Mouse (Mus musculus) stomach, postnatal 0 days (tissue): Measurements from ENCODE around the gene Vash2. TPM values are rescaled to one million over a fixed set of nuclear protein-coding genes. Genes with fewer than 3 reads are reported as not detected.
"Not testable (repeated sequence)": the region's sequence is repeated elsewhere in the genome, so short reads cannot be mapped to it uniquely, and the experiment has no call there.

ENCODE experiments used
- ATAC-seq: fragments of 200-750 bp; cut with Nextera tagmentation; 2 replicates; pipeline ENCODE4 v1.8.0; 2017; ENCODE audit not compliant: low FRiP score, low TSS enrichment
- DNase-seq: peaks from one replicate; pipeline ENCODE4 v3.0.0-alpha.2; 2016; ENCODE audit warnings: low spot score
- H3K27ac ChIP-seq: fragments of 300-500 bp; sonication (generic); replicated peaks from 2 replicates; pipeline ENCODE4 v1.5.1; 2014; ENCODE audit warnings: mild to moderate bottlenecking, control low read depth
- H3K27me3 ChIP-seq: fragments of 300-500 bp; sonication (generic); 2 replicates; pipeline ENCODE4 v1.6.1; 2014; ENCODE audit warnings: low read length; ENCODE audit not compliant: control insufficient read depth, insufficient read depth
- H3K36me3 ChIP-seq: fragments of 300-500 bp; sonication (generic); 2 replicates; pipeline ENCODE4 v1.6.1; 2014; ENCODE audit warnings: low read length, mixed read lengths; ENCODE audit not compliant: control insufficient read depth, insufficient read depth
- H3K4me1 ChIP-seq: fragments of 300-500 bp; sonication (generic); replicated peaks from 2 replicates; pipeline ENCODE4 v1.6.1; 2014; ENCODE audit warnings: antibody characterized with exemption; ENCODE audit not compliant: control insufficient read depth, insufficient read depth
- H3K4me2 ChIP-seq: fragments of 300-500 bp; sonication (generic); replicated peaks from 2 replicates; pipeline ENCODE4 v1.6.1; 2014; ENCODE audit warnings: low read depth, mild to moderate bottlenecking, control low read depth, moderate library complexity
- H3K4me3 ChIP-seq: fragments of 300-500 bp; sonication (generic); 2 replicates; pipeline ENCODE4 v1.5.1; 2014; ENCODE audit warnings: low read depth, low read length, control low read depth
- H3K9ac ChIP-seq: fragments of 300-500 bp; sonication (generic); 2 replicates; pipeline ENCODE4 v1.6.1; 2014; ENCODE audit warnings: mild to moderate bottlenecking, low read length, control low read depth, mixed read lengths
- H3K9me3 ChIP-seq: fragments of 300-500 bp; sonication (generic); 2 replicates; pipeline ENCODE4 v1.6.1; 2016; ENCODE audit warnings: low read length; ENCODE audit not compliant: control insufficient read depth
- CTCF ChIP-seq: IDR thresholded peaks from 2 replicates; pipeline ENCODE4 v1.5.1; 2016; ENCODE audit warnings: antibody characterized with exemption, low read depth, mild to moderate bottlenecking, moderate library complexity
- EP300 ChIP-seq: optimal IDR thresholded peaks from 2 replicates; pipeline ENCODE3; 2016; ENCODE audit warnings: antibody characterized with exemption
- WGBS: fragments of 180-500 bp; shearing (Covaris S2); extraction: QIAGEN DNeasy Blood & Tissue Kit; methylation state at CpG from one replicate; pipeline ENCODE4 v1.1.7; 2014; 5-methylcytosine and 5-hydroxymethylcytosine counted together
- polyA plus RNA-seq: library from polyadenylated mRNA; unstranded; fragments of >200 nt; fragmentation: Nextera tagmentation; extraction: Ambion mirVana; gene quantifications from 2 replicates; pipeline ENCODE4 v1.2.1, GENCODE M21; 2015

Vash2 gene
- polyA plus RNA-seq, 1 experiment from 2014 or later: 3.8 TPM

GRCm38 (mm10) chr1:190927751-190928369 is 51.2 kb downstream of the Vash2 start:
- peak overlapping the region; percentile 67 for H3K4me2 ChIP-seq
- peak overlapping the region; percentile 82 for H3K9ac ChIP-seq
- DNase-seq (no peak), ATAC-seq (peak; percentile 26)
- no peaks in the 10 kb centered on the region for H3K4me1 ChIP-seq
- no peak for TF ChIP-seq EP300
- no peak for TF ChIP-seq CTCF
- H3K27me3 ChIP-seq: no peaks in the 10 kb centered on the region
- no peaks in the 10 kb centered on the region for H3K36me3 ChIP-seq
- H3K4me3 ChIP-seq: peak overlapping the region; percentile 66
- WGBS: 8% methylated on average over 16 of the region's 16 CpGs
- H3K9me3 ChIP-seq: no peaks in the 10 kb centered on the region
- H3K27ac ChIP-seq: peak overlapping the region; percentile 99

- no peak for TF ChIP-seq CTCF
- TF ChIP-seq EP300: no peak
- Histone ChIP-seq H3K27me3 (no peaks in the 10 kb centered on the region), H3K4me1 (no peaks in the 10 kb centered on the region), H3K4me2 (peak overlapping the region; percentile 67), H3K27ac (no peak overlapping the region), H3K36me3 (no peaks in the 10 kb centered on the region), H3K4me3 (peak overlapping the region; percentile 66), H3K9ac (no peak overlapping the region), H3K9me3 (no peaks in the 10 kb centered on the region)
- ATAC-seq (no peak), DNase-seq (no peak)
- 92% methylated on average over 3 of the region's 3 CpGs for WGBS
These were observed 51.8 kb downstream of the Vash2 start for GRCm38 (mm10) chr1:190927311-190927710.

- not testable (repeated sequence) for H3K4me1 ChIP-seq, ATAC-seq, DNase-seq, H3K9ac ChIP-seq, H3K4me3 ChIP-seq, H3K36me3 ChIP-seq, H3K27me3 ChIP-seq, H3K27ac ChIP-seq, H3K4me2 ChIP-seq, H3K9me3 ChIP-seq
- WGBS: 75% methylated on average over 3 of the region's 3 CpGs
These were observed 54.3 kb downstream of the Vash2 start, which contains the start of gene Angel2 for GRCm38 (mm10) chr1:190924812-190925211. Angel2 (plus strand) TSS chr1:190925112.

DNA sequence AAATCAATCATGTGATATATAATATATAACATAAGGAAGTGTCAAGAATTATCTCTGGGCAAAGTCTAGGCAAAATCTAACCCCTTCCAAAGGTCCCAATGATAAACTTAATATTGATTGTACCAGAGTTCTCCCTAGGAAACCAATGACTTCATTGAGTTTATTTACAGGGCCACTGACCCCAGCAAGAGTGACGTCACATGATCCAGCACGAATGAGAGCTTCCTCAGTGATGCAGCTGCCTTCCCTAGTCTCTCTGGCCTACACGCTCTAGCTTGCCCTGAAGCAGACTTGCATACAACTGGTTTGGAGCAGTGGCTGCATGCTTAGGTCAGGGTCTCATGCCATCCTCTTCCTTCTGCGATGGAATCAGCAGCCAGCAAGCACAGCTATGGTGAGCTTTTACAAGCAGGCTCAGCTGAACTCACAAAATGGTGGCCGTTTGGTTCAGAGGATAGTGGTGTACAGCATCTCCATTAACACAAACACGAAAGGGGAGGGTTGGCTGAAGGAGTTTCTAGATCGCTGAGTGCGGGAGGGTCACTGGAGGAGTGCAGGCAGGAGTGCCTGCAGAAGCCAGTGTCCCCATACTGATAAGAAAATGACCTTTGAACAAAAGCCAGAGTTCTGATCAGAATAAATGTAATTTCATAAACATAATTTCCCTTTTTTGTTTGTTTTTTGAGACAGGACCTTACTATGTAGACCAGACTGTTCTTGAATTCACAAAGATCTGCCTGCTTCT is 59.2 kb downstream of the Vash2 start:
- DNase-seq (no peak), ATAC-seq (peak; percentile 51; the same call in 1 of the 2 replicates)
- H3K4me1 ChIP-seq: no peaks in the 10 kb centered on the region
- H3K4me3 ChIP-seq: no peak overlapping the region
- TF ChIP-seq EP300 (no peak), CTCF (no peak)
- no peaks in the 10 kb centered on the region for H3K36me3 ChIP-seq
- H3K27me3 ChIP-seq: no peaks in the 10 kb centered on the region
- H3K27ac ChIP-seq: no peak overlapping the region
- 66% methylated on average over 8 of the region's 8 CpGs for WGBS
- H3K9ac ChIP-seq: no peak overlapping the region
- no peaks in the 10 kb centered on the region for H3K9me3 ChIP-seq
- H3K4me2 ChIP-seq: no peak overlapping the region

DNA sequence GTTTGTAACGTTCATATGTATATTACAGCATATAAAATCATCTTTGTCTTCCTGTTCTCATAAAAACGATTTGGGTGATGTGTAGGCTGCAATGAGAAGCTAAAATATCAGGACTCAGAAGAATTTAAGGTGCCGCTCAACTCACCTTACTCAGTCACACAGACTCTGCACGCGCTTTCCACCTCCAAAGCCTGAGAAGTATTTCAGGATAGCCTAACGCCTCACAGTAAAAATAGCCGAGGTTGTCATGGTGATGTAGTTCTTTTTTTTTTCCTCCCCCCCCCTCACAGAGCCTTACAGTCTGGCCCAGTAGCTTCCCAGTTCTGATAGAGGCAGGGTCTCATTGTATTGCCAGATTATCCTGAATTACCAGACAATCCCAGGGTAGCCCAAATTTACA is 60.2 kb downstream of the Vash2 start:
- H3K4me3 ChIP-seq: no peak overlapping the region
- H3K36me3 ChIP-seq: no peaks in the 10 kb centered on the region
- H3K4me2 ChIP-seq: no peak overlapping the region
- ATAC-seq: no peak
- no peak overlapping the region for H3K27ac ChIP-seq
- no peak for DNase-seq
- H3K9me3 ChIP-seq: no peaks in the 10 kb centered on the region
- H3K4me1 ChIP-seq: no peaks in the 10 kb centered on the region
- WGBS: 59% methylated on average over 7 of the region's 7 CpGs
- no peak for TF ChIP-seq EP300
- TF ChIP-seq CTCF: no peak
- no peaks in the 10 kb centered on the region for H3K27me3 ChIP-seq
- no peak overlapping the region for H3K9ac ChIP-seq

DNA sequence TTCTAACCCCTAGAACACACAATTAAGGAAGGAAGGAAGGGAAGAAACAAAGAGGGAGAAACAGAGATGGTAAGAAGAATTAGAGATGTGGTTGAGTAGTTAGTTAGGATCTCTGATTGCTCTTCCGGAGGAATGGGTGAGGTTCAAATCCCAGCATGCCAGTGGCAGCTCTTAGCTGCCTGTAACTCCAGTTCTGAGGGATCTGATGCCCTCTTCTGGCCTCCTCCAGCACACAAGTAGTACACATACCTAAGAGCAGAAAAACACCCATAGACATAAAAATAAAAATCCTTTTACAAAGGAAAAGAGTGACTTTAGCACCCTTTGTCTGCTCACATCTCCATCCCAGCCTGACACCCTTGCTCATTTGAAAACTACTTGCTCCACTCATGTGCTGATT is 66.5 kb downstream of the Vash2 start:
- 36% methylated on average over 1 of the region's 1 CpGs for WGBS
- H3K4me2 ChIP-seq: no peak overlapping the region
- H3K36me3 ChIP-seq: no peaks in the 10 kb centered on the region
- no peaks in the 10 kb centered on the region for H3K27me3 ChIP-seq
- no peak overlapping the region for H3K27ac ChIP-seq
- H3K9me3 ChIP-seq: no peaks in the 10 kb centered on the region
- peaks cover 3% of the 10 kb centered on the region; the same call in 1 of the 2 replicates for H3K4me1 ChIP-seq
- peak; percentile 41 for TF ChIP-seq CTCF
- no peak for TF ChIP-seq EP300
- ATAC-seq (no peak), DNase-seq (no peak)
- H3K4me3 ChIP-seq: no peak overlapping the region
- H3K9ac ChIP-seq: no peak overlapping the region
